In the genomic region with DNA sequence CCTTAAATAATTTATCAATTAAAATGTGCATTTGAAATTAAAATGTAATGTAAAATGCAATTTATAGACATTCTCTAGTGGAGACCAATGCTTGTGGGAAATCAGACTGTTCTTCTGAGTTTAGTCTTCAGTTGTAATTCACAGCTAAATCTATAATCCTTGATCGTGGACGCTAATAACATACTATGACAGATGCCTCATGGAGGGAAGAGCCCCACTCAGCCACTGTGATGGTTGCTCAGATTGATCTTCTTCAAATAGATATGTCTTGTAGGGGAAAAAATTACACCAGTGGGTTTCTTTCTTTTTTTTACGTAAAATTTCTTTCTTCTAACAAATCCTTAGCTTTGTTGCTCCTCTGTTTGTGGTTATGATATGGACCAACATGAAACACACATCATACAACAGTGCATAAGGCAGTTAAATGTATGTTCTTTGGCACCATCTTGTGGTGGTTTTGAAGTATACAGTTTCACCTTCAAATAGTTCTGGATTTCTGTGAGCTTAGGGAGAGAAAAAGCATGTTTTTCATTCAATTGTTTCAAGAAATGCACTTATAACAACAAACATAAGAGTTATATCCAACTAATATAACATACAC, we compare ENCODE assay signal across 9 mouse cellular contexts.
DNase-seq lines count a peak whose midpoint lies in the region; ATAC-seq and TF ChIP-seq lines count a peak whose summit lies in the region.
"Had no signal": no experiment of that assay in that cellular context is flagged by ENCODE, and none has a peak within 500 bp of the region (broad histone marks: within the 10 kb centered on the region; RNA-seq: fewer than 3 reads in every experiment).

No protein-coding gene starts in this region.

- H3K4me3 ChIP-seq in forebrain, embryonic 11.5 days (ENCODE audit: low read depth, low read length) = no peak overlapping the region
- no peak overlapping the region for H3K4me3 ChIP-seq in forebrain, embryonic 10.5 days
- no peak overlapping the region for H3K4me3 ChIP-seq in neural tube, embryonic 11.5 days (ENCODE audit: low read depth, low read length)
- H3K4me3 ChIP-seq in hindbrain, embryonic 13.5 days = no peak overlapping the region
- no peak overlapping the region for H3K4me3 ChIP-seq in stomach, postnatal 0 days (ENCODE audit: low read depth, low read length)
- H3K4me3 ChIP-seq: myocyte had no signal

- H3K27me3 ChIP-seq in forebrain, embryonic 11.5 days (ENCODE audit: control insufficient read depth, insufficient read depth, low read length) = no peaks in the 10 kb centered on the region
- H3K27me3 ChIP-seq in forebrain, embryonic 10.5 days (ENCODE audit: poor library complexity, severe bottlenecking) = no peaks in the 10 kb centered on the region
- no peaks in the 10 kb centered on the region for H3K27me3 ChIP-seq in neural tube, embryonic 11.5 days (ENCODE audit: control insufficient read depth, insufficient read depth, low read length)
- no peaks in the 10 kb centered on the region for H3K27me3 ChIP-seq in hindbrain, embryonic 13.5 days
- H3K27me3 ChIP-seq in stomach, postnatal 0 days (ENCODE audit: control insufficient read depth, insufficient read depth, low read length) = no peaks in the 10 kb centered on the region

- ATAC-seq in forebrain, embryonic 11.5 days (replicated peaks; ENCODE audit: low FRiP score) = peak; percentile 90
- ATAC-seq in neural tube, embryonic 11.5 days (ENCODE audit: insufficient read depth, low FRiP score, low TSS enrichment) = peak; percentile 88
- ATAC-seq in hindbrain, embryonic 13.5 days (ENCODE audit: low FRiP score) = peak; percentile 94
- no peak for ATAC-seq in stomach, postnatal 0 days (ENCODE audit: low FRiP score, low TSS enrichment)

- no peak overlapping the region for H3K4me2 ChIP-seq in forebrain, embryonic 11.5 days (ENCODE audit: low read depth, low read length, severe bottlenecking)
- H3K4me2 ChIP-seq in neural tube, embryonic 11.5 days (ENCODE audit: low read depth) = no peak overlapping the region
- no peak overlapping the region for H3K4me2 ChIP-seq in hindbrain, embryonic 13.5 days
- H3K4me2 ChIP-seq in stomach, postnatal 0 days (replicated peaks; ENCODE audit: low read depth) = no peak overlapping the region

- H3K36me3 ChIP-seq in forebrain, embryonic 11.5 days (ENCODE audit: control insufficient read depth, insufficient read depth, low read length) = no peaks in the 10 kb centered on the region
- H3K36me3 ChIP-seq in forebrain, embryonic 10.5 days (replicated peaks) = no peaks in the 10 kb centered on the region
- H3K36me3 ChIP-seq in neural tube, embryonic 11.5 days (ENCODE audit: control insufficient read depth, insufficient read depth, low read length) = no peaks in the 10 kb centered on the region
- H3K36me3 ChIP-seq in hindbrain, embryonic 13.5 days = no peaks in the 10 kb centered on the region
- H3K36me3 ChIP-seq in stomach, postnatal 0 days (ENCODE audit: control insufficient read depth, insufficient read depth, low read length) = no peaks in the 10 kb centered on the region

- H3K27ac ChIP-seq in forebrain, embryonic 11.5 days (ENCODE audit: low read depth, low read length) = no peak overlapping the region
- no peak overlapping the region for H3K27ac ChIP-seq in forebrain, embryonic 10.5 days
- no peak overlapping the region for H3K27ac ChIP-seq in neural tube, embryonic 11.5 days (ENCODE audit: low read depth, low read length)
- no peak overlapping the region for H3K27ac ChIP-seq in hindbrain, embryonic 13.5 days
- no peak overlapping the region for H3K27ac ChIP-seq in stomach, postnatal 0 days (replicated peaks)

- peak; percentile 69 for TF ChIP-seq CTCF in stomach, postnatal 0 days (IDR thresholded peaks at IDR 0.05; ENCODE audit: low read depth)

- no peak overlapping the region for H3K9ac ChIP-seq in forebrain, embryonic 11.5 days (ENCODE audit: low read length)
- H3K9ac ChIP-seq in neural tube, embryonic 11.5 days (ENCODE audit: low read length) = no peak overlapping the region
- H3K9ac ChIP-seq in hindbrain, embryonic 13.5 days = no peak overlapping the region
- no peak overlapping the region for H3K9ac ChIP-seq in stomach, postnatal 0 days (ENCODE audit: low read length)

- no peak for TF ChIP-seq EP300 in stomach, postnatal 0 days (optimal IDR thresholded peaks at IDR 0.05)

- DNase-seq in forebrain, embryonic 11.5 days (ENCODE audit: low spot score) = no peak
- no peak for DNase-seq in forebrain, embryonic 10.5 days (ENCODE audit: extremely low spot score, low spot score)
- DNase-seq in neural tube, embryonic 11.5 days (ENCODE audit: low spot score) = peak; percentile 15
- DNase-seq in neural tube, embryonic 10.5 days (ENCODE audit: extremely low spot score, low spot score) = no peak
- no peak for DNase-seq in stomach, postnatal 0 days (ENCODE audit: low spot score)
- DNase-seq in urinary bladder, postnatal 25 days (ENCODE audit: low spot score) = no peak
- no peak for DNase-seq in thymus, postnatal 36 days

- H3K9me3 ChIP-seq in forebrain, embryonic 11.5 days (ENCODE audit: control insufficient read depth, low read length) = no peaks in the 10 kb centered on the region
- H3K9me3 ChIP-seq in forebrain, embryonic 10.5 days = no peaks in the 10 kb centered on the region
- H3K9me3 ChIP-seq in neural tube, embryonic 11.5 days (ENCODE audit: control insufficient read depth, low read length) = no peaks in the 10 kb centered on the region
- H3K9me3 ChIP-seq in hindbrain, embryonic 13.5 days = no peaks in the 10 kb centered on the region
- H3K9me3 ChIP-seq in stomach, postnatal 0 days (ENCODE audit: control insufficient read depth, low read length) = no peaks in the 10 kb centered on the region

- no peaks in the 10 kb centered on the region for H3K4me1 ChIP-seq in forebrain, embryonic 11.5 days (replicated peaks; ENCODE audit: control insufficient read depth, insufficient read depth, low read length)
- no peaks in the 10 kb centered on the region for H3K4me1 ChIP-seq in forebrain, embryonic 10.5 days
- no peaks in the 10 kb centered on the region for H3K4me1 ChIP-seq in neural tube, embryonic 11.5 days (ENCODE audit: control insufficient read depth, insufficient read depth, low read length)
- no peaks in the 10 kb centered on the region for H3K4me1 ChIP-seq in hindbrain, embryonic 13.5 days (replicated peaks)
- H3K4me1 ChIP-seq in stomach, postnatal 0 days (replicated peaks; ENCODE audit: control insufficient read depth, insufficient read depth) = no peaks in the 10 kb centered on the region

- WGBS in forebrain, embryonic 11.5 days = 63% methylated on average over 3 of the region's 3 CpGs
- WGBS in forebrain, embryonic 10.5 days = 68% methylated on average over 3 of the region's 3 CpGs
- 66% methylated on average over 3 of the region's 3 CpGs for WGBS in neural tube, embryonic 11.5 days
- WGBS in hindbrain, embryonic 13.5 days = 51% methylated on average over 3 of the region's 3 CpGs
- 60% methylated on average over 3 of the region's 3 CpGs for WGBS in stomach, postnatal 0 days
